Mouse (Mus musculus): ENCODE data around the gene Wfikkn2. TPM values are rescaled to one million over a fixed set of nuclear protein-coding genes. Genes with fewer than 3 reads are reported as not detected.

Wfikkn2 gene
- polyA plus RNA-seq, 1 experiment from 2014 or later = 3.4 TPM

DNA sequence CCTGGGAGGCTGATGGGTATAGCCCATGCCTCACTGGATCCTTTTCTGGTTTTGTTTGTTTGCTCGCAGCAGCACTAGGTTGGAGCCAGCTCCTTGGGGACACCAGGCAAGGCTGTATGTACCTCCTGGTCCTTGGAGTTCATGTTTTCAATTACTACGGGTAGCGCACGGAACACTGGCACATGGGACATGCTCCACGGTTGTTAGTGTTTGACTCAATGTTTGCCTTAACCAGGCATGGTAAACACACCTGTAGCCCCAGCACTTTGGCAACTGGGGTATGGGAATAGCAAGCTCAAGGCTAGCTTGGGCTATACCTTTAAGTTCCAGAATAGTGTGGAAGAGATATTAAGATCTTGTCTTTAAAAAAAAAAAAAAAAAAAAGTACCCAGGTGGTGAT is 55.1 kb downstream of the Wfikkn2 start:
- ATAC-seq (ENCODE audit: insufficient read depth, low FRiP score) = peak; percentile 49; the same call in 1 of the 2 replicates

DNA sequence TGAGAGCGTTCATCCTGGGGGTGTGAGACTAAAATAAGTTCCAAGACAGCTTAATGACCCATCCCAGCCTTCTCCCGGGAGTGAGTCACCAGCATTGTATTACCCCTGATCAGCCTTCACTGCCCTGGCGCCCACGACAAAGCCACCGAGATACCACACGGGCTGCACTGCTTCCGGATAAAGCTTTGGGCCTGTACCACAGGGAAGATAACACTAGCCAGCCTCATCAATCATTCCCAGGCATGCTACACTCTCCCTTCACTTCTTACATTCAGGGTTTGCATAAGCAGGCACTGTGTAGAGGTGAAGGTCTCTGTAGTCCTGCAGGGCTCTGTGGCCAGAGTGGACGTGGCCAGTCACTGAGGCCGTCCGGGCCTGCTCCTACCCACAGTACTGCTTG is 56.2 kb downstream of the Wfikkn2 start:
- Histone ChIP-seq H3K4me1 (ENCODE audit: control insufficient read depth, insufficient read depth, low read length) (no peaks in the 10 kb centered on the region; the same call in 1 of the 2 replicates), H3K4me2 (ENCODE audit: low read depth, low read length) (no peak overlapping the region), H3K9ac (ENCODE audit: low read length) (no peak overlapping the region), H3K27me3 (ENCODE audit: control insufficient read depth, insufficient read depth, low read length) (no peaks in the 10 kb centered on the region), H3K27ac (ENCODE audit: low read length) (peak overlapping the region; percentile 51; the same call in 1 of the 2 replicates), H3K9me3 (replicated peaks; ENCODE audit: control insufficient read depth, low read length) (no peaks in the 10 kb centered on the region), H3K36me3 (ENCODE audit: control insufficient read depth, insufficient read depth, low read length) (no peaks in the 10 kb centered on the region), H3K4me3 (replicated peaks; ENCODE audit: low read length) (no peak overlapping the region)
- peak; percentile 65; the same call in 1 of the 2 replicates for ATAC-seq (ENCODE audit: insufficient read depth, low FRiP score)
- 29% methylated on average over 10 of the region's 10 CpGs for WGBS

More for the DNA sequence above, 55.1 kb downstream of the Wfikkn2 start:
- Histone ChIP-seq H3K9me3 (replicated peaks; ENCODE audit: control insufficient read depth, low read length) (no peaks in the 10 kb centered on the region), H3K36me3 (ENCODE audit: control insufficient read depth, insufficient read depth, low read length) (no peaks in the 10 kb centered on the region), H3K27ac (ENCODE audit: low read length) (no peak overlapping the region), H3K9ac (ENCODE audit: low read length) (no peak overlapping the region), H3K4me1 (ENCODE audit: control insufficient read depth, insufficient read depth, low read length) (no peaks in the 10 kb centered on the region; the same call in 1 of the 2 replicates), H3K27me3 (ENCODE audit: control insufficient read depth, insufficient read depth, low read length) (no peaks in the 10 kb centered on the region), H3K4me3 (replicated peaks; ENCODE audit: low read length) (no peak overlapping the region), H3K4me2 (ENCODE audit: low read depth, low read length) (no peak overlapping the region)
- 75% methylated on average over 5 of the region's 5 CpGs for WGBS

Other genes starting within 250 kb of the Wfikkn2 start
- gene Spag9, start 249.9 kb downstream of the Wfikkn2 start, polyA plus RNA-seq (2015; fragmentation: Nextera tagmentation; extraction: Ambion mirVana) = 26.1 and 31.0 TPM in 2 replicates
- gene Tob1, start 34.6 kb downstream of the Wfikkn2 start, polyA plus RNA-seq (2015; fragmentation: Nextera tagmentation; extraction: Ambion mirVana) = 35.9 and 42.3 TPM in 2 replicates
- gene Gm21885, start 35.9 kb upstream of the Wfikkn2 start, polyA plus RNA-seq (2015; fragmentation: Nextera tagmentation; extraction: Ambion mirVana) = 8.9 and 9.9 TPM in 2 replicates
- gene Luc7l3, start 76.0 kb upstream of the Wfikkn2 start, polyA plus RNA-seq (2015; fragmentation: Nextera tagmentation; extraction: Ambion mirVana) = 96.7 and 112 TPM in 2 replicates
- 11.0 and 11.1 TPM in 2 replicates for gene Ankrd40, start 82.0 kb upstream of the Wfikkn2 start, polyA plus RNA-seq (2015; fragmentation: Nextera tagmentation; extraction: Ambion mirVana)
- gene Abcc3, start 147.0 kb upstream of the Wfikkn2 start, polyA plus RNA-seq (2015; fragmentation: Nextera tagmentation; extraction: Ambion mirVana) = 11.4 and 16.4 TPM in 2 replicates
- 7.9 and 8.5 TPM in 2 replicates for gene Cacna1g, start 228.2 kb upstream of the Wfikkn2 start, polyA plus RNA-seq (2015; fragmentation: Nextera tagmentation; extraction: Ambion mirVana)
- 0.22 and 0.29 TPM in 2 replicates for gene Spata20, start 240.2 kb upstream of the Wfikkn2 start, polyA plus RNA-seq (2015; fragmentation: Nextera tagmentation; extraction: Ambion mirVana)

All from stomach, embryonic 16.5 days (tissue).